Mouse (Mus musculus) liver, embryonic 13.5 days (tissue): Measurements from ENCODE around the gene Epha6. TPM values are rescaled to one million over a fixed set of nuclear protein-coding genes. Genes with fewer than 3 reads are reported as not detected.

ENCODE experiments used
- ATAC-seq: fragments of 200-750 bp; cut with Nextera tagmentation; 2 replicates; pipeline ENCODE4 v1.8.0; 2017; ENCODE audit warnings: low read depth, mild to moderate bottlenecking, moderate number of reproducible peaks, moderate library complexity
- DNase-seq: peaks from one replicate; pipeline ENCODE4 v3.0.0; 2022
- H3K27ac ChIP-seq: fragments of 300-500 bp; sonication (generic); 2 replicates; pipeline ENCODE4 v1.5.1; 2015; ENCODE audit warnings: moderate library complexity, mild to moderate bottlenecking, inconsistent platforms
- H3K27me3 ChIP-seq: fragments of 300-500 bp; sonication (generic); 2 replicates; pipeline ENCODE4 v1.6.1; 2015; ENCODE audit warnings: mild to moderate bottlenecking, inconsistent platforms
- H3K36me3 ChIP-seq: fragments of 300-500 bp; sonication (generic); 2 replicates; pipeline ENCODE4 v1.6.1; 2015; ENCODE audit warnings: mild to moderate bottlenecking, inconsistent platforms
- H3K4me1 ChIP-seq: fragments of 300-500 bp; sonication (generic); replicated peaks from 2 replicates; pipeline ENCODE4 v1.6.1; 2015; ENCODE audit warnings: inconsistent platforms
- H3K4me2 ChIP-seq: fragments of 300-500 bp; sonication (generic); 2 replicates; pipeline ENCODE4 v1.6.1; 2015; ENCODE audit warnings: inconsistent platforms, mild to moderate bottlenecking, moderate library complexity
- H3K4me3 ChIP-seq: fragments of 300-500 bp; sonication (generic); replicated peaks from 2 replicates; pipeline ENCODE4 v1.5.1; 2015; ENCODE audit warnings: mild to moderate bottlenecking, inconsistent platforms
- H3K9ac ChIP-seq: fragments of 300-500 bp; sonication (generic); 2 replicates; pipeline ENCODE4 v1.6.1; 2015; ENCODE audit warnings: mild to moderate bottlenecking, inconsistent platforms
- H3K9me3 ChIP-seq: fragments of 300-500 bp; sonication (generic); replicated peaks from 2 replicates; pipeline ENCODE4 v1.6.1; 2016; ENCODE audit warnings: inconsistent platforms
- WGBS: fragments of 180-500 bp; shearing (Covaris S2); methylation state at CpG from one replicate; pipeline ENCODE4 v1.1.7; 2015; ENCODE audit not compliant: insufficient replicate concordance; 5-methylcytosine and 5-hydroxymethylcytosine counted together
- microRNA-seq: library from miRNA; unstranded; fragments of <30 nt; microRNA quantifications from one replicate; pipeline ENCODE4, GENCODE M21; 2016
- polyA plus RNA-seq: library from polyadenylated mRNA; unstranded; fragments of >200 nt; fragmentation: Nextera tagmentation; extraction: Ambion mirVana; gene quantifications from 2 replicates; pipeline ENCODE4 v1.2.1, GENCODE M21; 2015

Gene Epha6
- polyA plus RNA-seq, 1 experiment from 2014 or later, result not detected

GRCm38 (mm10) chr16:59634598-59634997 lies 970.7 kb downstream of the Epha6 start:
- no peaks in the 10 kb centered on the region for H3K9me3 ChIP-seq
- 65% methylated on average over 2 of the region's 2 CpGs for WGBS
- no peaks in the 10 kb centered on the region for H3K27me3 ChIP-seq
- H3K27ac ChIP-seq, result no peak overlapping the region
- peaks cover 12% of the 10 kb centered on the region for H3K4me1 ChIP-seq
- H3K36me3 ChIP-seq, result no peaks in the 10 kb centered on the region
- H3K9ac ChIP-seq, result no peak overlapping the region
- ATAC-seq (no peak), DNase-seq (no peak)
- H3K4me3 ChIP-seq, result no peak overlapping the region
- no peak overlapping the region for H3K4me2 ChIP-seq

DNA sequence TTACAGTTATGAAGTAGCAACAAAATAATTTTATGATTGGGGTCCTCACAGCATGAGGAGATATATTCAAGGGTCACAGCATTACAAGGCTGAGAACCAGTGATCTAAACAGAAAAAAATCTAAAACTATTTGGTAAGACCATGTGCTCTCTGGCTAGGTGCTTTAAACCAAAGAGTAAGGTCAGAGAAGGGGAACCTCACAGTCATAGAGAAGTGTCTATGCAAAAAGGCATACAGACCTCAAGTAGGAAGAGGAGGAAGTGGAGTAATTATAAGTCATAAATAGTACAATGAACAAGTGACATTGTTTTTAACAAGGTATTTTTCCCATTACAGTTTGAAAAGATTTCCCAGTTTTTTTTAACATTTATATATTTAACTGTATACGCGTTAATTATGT lies 983.8 kb downstream of the Epha6 start:
- Histone ChIP-seq H3K9ac (no peak overlapping the region), H3K27me3 (no peaks in the 10 kb centered on the region), H3K36me3 (no peaks in the 10 kb centered on the region), H3K27ac (no peak overlapping the region), H3K9me3 (no peaks in the 10 kb centered on the region), H3K4me2 (no peak overlapping the region), H3K4me3 (no peak overlapping the region), H3K4me1 (no peaks in the 10 kb centered on the region)
- no peak for ATAC-seq
- no peak for DNase-seq
- 85% methylated on average over 2 of the region's 2 CpGs for WGBS

GRCm38 (mm10) chr16:59617167-59617566 lies 988.2 kb downstream of the Epha6 start:
- Histone ChIP-seq H3K9me3 (no peaks in the 10 kb centered on the region), H3K4me3 (no peak overlapping the region), H3K27me3 (no peaks in the 10 kb centered on the region), H3K27ac (no peak overlapping the region), H3K4me1 (no peaks in the 10 kb centered on the region), H3K4me2 (no peak overlapping the region), H3K9ac (no peak overlapping the region), H3K36me3 (no peaks in the 10 kb centered on the region)
- WGBS, result 20% methylated on average over 3 of the region's 3 CpGs
- ATAC-seq (no peak), DNase-seq (no peak)

GRCm38 (mm10) chr16:59615675-59616074 lies 989.7 kb downstream of the Epha6 start:
- H3K4me3 ChIP-seq, result no peak overlapping the region
- no peak overlapping the region for H3K27ac ChIP-seq
- H3K9ac ChIP-seq, result no peak overlapping the region
- no peaks in the 10 kb centered on the region for H3K9me3 ChIP-seq
- H3K36me3 ChIP-seq, result no peaks in the 10 kb centered on the region
- no peaks in the 10 kb centered on the region for H3K4me1 ChIP-seq
- 50% methylated on average over 3 of the region's 3 CpGs for WGBS
- H3K4me2 ChIP-seq, result no peak overlapping the region
- no peaks in the 10 kb centered on the region for H3K27me3 ChIP-seq
- DNase-seq, result no peak
- ATAC-seq, result no peak

DNA sequence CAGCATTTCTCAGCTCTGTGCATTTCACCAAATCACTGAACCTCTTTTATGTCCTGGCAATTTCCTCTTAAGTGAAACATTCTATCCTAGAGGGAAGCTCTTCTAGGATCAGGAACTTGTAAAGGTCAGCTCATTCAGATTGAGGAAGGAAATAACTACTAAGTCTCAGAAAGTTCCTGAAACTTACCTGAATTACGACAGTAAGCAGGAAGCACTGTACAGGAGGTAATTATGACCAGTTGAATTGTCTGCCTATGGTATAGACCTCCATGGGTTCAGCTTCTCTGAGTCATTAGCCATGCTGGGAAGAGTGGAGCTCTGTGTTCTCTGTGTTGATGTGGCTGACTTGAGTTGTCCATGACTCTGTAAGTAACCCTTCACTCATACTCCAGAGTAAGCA lies 994.6 kb downstream of the Epha6 start:
- WGBS, result 38% methylated on average over 1 of the region's 1 CpGs
- Histone ChIP-seq H3K27me3 (no peaks in the 10 kb centered on the region), H3K4me1 (no peaks in the 10 kb centered on the region), H3K9ac (no peak overlapping the region), H3K27ac (no peak overlapping the region), H3K36me3 (no peaks in the 10 kb centered on the region), H3K4me3 (no peak overlapping the region), H3K4me2 (no peak overlapping the region), H3K9me3 (no peaks in the 10 kb centered on the region)
- ATAC-seq (no peak), DNase-seq (no peak)

GRCm38 (mm10) chr16:59604078-59604781 lies 1001.1 kb downstream of the Epha6 start:
- H3K9ac ChIP-seq, result no peak overlapping the region
- no peaks in the 10 kb centered on the region for H3K9me3 ChIP-seq
- 53% methylated on average over 15 of the region's 15 CpGs for WGBS
- H3K27ac ChIP-seq, result no peak overlapping the region
- DNase-seq (no peak), ATAC-seq (no peak)
- H3K27me3 ChIP-seq, result peaks cover 27% of the 10 kb centered on the region
- H3K4me2 ChIP-seq, result no peak overlapping the region
- H3K4me1 ChIP-seq, result peaks cover 7% of the 10 kb centered on the region; the same call in 1 of the 2 replicates
- H3K36me3 ChIP-seq, result no peaks in the 10 kb centered on the region
- no peak overlapping the region for H3K4me3 ChIP-seq

Small RNAs within 50 kb of the gene (microRNA-seq; reads per million reads assigned to microRNA genes)
- gene Gm24755, result not detected
